Mouse (Mus musculus): ENCODE measurements around the gene Zfp169. TPM values are rescaled to one million over a fixed set of nuclear protein-coding genes. Genes with fewer than 3 reads are reported as not detected.

The Zfp169 gene
- polyA plus RNA-seq, 1 experiment = 10.1 TPM

DNA sequence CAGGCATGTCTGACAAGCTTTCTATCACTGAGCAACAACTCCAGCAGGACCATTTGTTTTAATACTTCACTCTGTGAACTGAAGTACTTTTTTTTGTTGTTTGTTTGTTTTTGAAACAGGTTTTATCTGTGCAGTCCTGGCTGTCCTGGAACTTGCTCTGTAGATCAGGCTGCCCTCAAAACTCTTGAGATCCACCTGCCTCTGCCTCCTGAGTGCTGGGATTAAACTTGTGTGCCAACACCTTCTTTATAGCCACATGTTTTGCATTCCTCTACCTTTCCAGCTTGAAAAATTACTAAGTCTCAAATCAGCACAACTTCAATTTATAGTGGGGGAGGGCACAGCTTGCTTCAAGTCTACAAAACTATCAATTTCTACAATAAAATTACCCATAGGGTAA, 31.1 kb upstream of the Zfp169 start:
- no peak for DNase-seq (ENCODE audit: low read depth in 1 of 2, low spot score in 2 of 2)
- no peak overlapping the region for H3K27ac ChIP-seq (ENCODE audit: insufficient read depth, low read length)
- TF ChIP-seq CTCF (IDR thresholded peaks at IDR 0.05; ENCODE audit: extremely low read depth, insufficient read depth, insufficient read length, insufficient replicate concordance) (no peak), POLR2A (IDR thresholded peaks at IDR 0.05; ENCODE audit: low read depth, low read length) (no peak)
- H3K4me3 ChIP-seq (ENCODE audit: extremely low read depth, insufficient read depth, insufficient read length) = no peak overlapping the region
- H3K36me3 ChIP-seq (ENCODE audit: control insufficient read depth, insufficient read depth, low read length) = no peaks in the 10 kb centered on the region
- no peaks in the 10 kb centered on the region for H3K27me3 ChIP-seq (ENCODE audit: control insufficient read depth, insufficient read depth, low read length)
- H3K4me1 ChIP-seq (ENCODE audit: control insufficient read depth, insufficient read depth, insufficient read length) = peaks cover 3% of the 10 kb centered on the region; the same call in 1 of the 2 replicates

DNA sequence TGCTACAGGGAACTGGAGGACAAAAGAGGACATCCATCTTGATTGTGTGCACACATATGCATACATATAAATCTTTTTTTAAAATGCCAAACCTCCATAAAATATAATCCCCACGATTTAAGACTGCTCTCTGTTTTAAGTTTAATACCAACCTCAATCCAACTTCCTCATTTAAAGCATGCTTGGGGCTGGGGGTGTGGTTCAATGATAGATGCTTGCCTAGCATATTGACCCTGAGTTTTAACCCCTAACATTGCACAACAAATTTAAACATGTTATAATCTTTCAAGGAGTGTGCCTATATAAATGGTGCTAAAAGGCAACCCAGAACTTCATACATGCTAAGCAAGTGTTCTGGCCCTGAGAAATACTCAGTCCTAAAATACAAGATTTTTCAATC, 27.2 kb upstream of the Zfp169 start:
- no peak for DNase-seq (ENCODE audit: low read depth in 1 of 2, low spot score in 2 of 2)
- WGBS = 5% methylated on average over 1 of the region's 1 CpGs

DNA sequence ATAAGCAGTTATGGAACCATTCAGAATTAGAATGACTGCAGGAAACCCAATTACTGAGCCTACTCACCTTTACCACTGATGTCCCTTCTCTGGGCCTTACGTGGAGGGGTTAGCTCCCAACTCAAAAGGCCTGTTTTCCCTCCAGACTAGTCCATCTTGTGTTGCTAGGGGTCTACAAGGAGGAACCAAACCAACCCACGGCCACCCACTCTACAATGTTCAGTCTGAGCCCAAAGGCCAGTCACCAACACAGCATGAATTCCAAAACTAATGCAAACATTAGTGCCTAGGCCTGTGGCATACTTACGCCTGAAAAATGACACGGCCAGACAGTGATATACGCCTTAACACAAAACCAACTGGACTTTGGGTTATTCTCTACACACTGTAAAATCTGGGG, 20.2 kb upstream of the Zfp169 start:
- Histone ChIP-seq H3K27ac (ENCODE audit: insufficient read depth, low read length) (no peak overlapping the region), H3K36me3 (ENCODE audit: control insufficient read depth, insufficient read depth, low read length) (peaks cover 5% of the 10 kb centered on the region; the same call in 1 of the 2 replicates), H3K27me3 (ENCODE audit: control insufficient read depth, insufficient read depth, low read length) (no peaks in the 10 kb centered on the region), H3K4me1 (ENCODE audit: control insufficient read depth, insufficient read depth, insufficient read length) (no peaks in the 10 kb centered on the region; the same call in 1 of the 2 replicates), H3K4me3 (ENCODE audit: extremely low read depth, insufficient read depth, insufficient read length) (no peak overlapping the region)
- 96% methylated on average over 5 of the region's 5 CpGs for WGBS
- no peak for DNase-seq (ENCODE audit: low read depth in 1 of 2, low spot score in 2 of 2)
- TF ChIP-seq POLR2A (IDR thresholded peaks at IDR 0.05; ENCODE audit: low read depth, low read length) (no peak), CTCF (IDR thresholded peaks at IDR 0.05; ENCODE audit: extremely low read depth, insufficient read depth, insufficient read length, insufficient replicate concordance) (no peak)

More for the DNA sequence above, 27.2 kb upstream of the Zfp169 start:
- no peak overlapping the region for H3K27ac ChIP-seq (ENCODE audit: insufficient read depth, low read length)
- H3K27me3 ChIP-seq (ENCODE audit: control insufficient read depth, insufficient read depth, low read length) = no peaks in the 10 kb centered on the region
- no peak for TF ChIP-seq POLR2A (IDR thresholded peaks at IDR 0.05; ENCODE audit: low read depth, low read length)
- no peak for TF ChIP-seq CTCF (IDR thresholded peaks at IDR 0.05; ENCODE audit: extremely low read depth, insufficient read depth, insufficient read length, insufficient replicate concordance)
- H3K4me3 ChIP-seq (ENCODE audit: extremely low read depth, insufficient read depth, insufficient read length) = no peak overlapping the region
- peaks cover 3% of the 10 kb centered on the region; the same call in 1 of the 2 replicates for H3K4me1 ChIP-seq (ENCODE audit: control insufficient read depth, insufficient read depth, insufficient read length)
- H3K36me3 ChIP-seq (ENCODE audit: control insufficient read depth, insufficient read depth, low read length) = peaks cover 4% of the 10 kb centered on the region; the same call in 1 of the 2 replicates

DNA sequence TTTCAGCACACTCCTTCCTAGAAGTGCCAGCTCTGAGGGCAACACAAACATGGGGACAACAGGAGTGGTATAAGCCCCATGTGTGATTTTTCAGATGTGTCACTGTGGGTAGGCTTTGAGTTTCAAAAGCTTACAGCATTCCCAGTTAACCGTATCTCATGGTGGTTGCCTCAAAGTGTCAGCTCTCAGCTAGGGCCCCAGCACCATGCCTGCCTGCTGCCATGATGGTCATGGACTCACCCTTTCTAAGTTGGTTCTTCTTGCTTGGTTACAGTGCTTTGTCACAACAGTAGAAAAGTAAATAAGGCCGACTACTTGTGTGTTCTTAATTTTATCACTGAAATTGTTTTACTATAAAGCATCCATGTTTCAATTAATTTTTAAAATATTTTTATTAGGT, 18.2 kb upstream of the Zfp169 start:
- Histone ChIP-seq H3K4me1 (ENCODE audit: control insufficient read depth, insufficient read depth, insufficient read length) (no peaks in the 10 kb centered on the region; the same call in 1 of the 2 replicates), H3K36me3 (ENCODE audit: control insufficient read depth, insufficient read depth, low read length) (peaks cover 3% of the 10 kb centered on the region; the same call in 1 of the 2 replicates), H3K27ac (ENCODE audit: insufficient read depth, low read length) (no peak overlapping the region), H3K4me3 (ENCODE audit: extremely low read depth, insufficient read depth, insufficient read length) (no peak overlapping the region), H3K27me3 (ENCODE audit: control insufficient read depth, insufficient read depth, low read length) (no peaks in the 10 kb centered on the region)
- TF ChIP-seq POLR2A (IDR thresholded peaks at IDR 0.05; ENCODE audit: low read depth, low read length) (no peak), CTCF (IDR thresholded peaks at IDR 0.05; ENCODE audit: extremely low read depth, insufficient read depth, insufficient read length, insufficient replicate concordance) (no peak)
- DNase-seq (ENCODE audit: low read depth in 1 of 2, low spot score in 2 of 2) = no peak
- 86% methylated on average over 2 of the region's 2 CpGs for WGBS

DNA sequence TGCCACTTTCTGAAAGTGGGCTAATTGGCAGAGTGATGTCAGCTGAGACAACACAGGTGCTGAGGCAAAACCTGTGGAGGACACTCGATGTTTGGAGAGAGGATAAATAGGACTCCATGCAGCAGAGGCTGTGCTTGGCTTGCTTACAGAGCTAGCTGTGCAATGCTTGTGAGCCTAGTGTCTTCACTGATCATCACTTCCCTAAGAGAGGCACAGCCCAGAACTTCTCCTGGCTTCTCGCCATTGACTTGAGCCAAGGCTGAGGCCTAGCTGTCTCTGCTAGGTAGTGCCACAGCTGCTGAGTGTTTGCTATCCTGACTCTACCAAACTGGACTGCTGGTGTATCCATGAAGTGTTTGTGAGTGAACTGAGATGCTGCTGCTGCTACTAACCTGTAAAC, 17.4 kb upstream of the Zfp169 start:
- 72% methylated on average over 2 of the region's 2 CpGs for WGBS
- Histone ChIP-seq H3K4me1 (ENCODE audit: control insufficient read depth, insufficient read depth, insufficient read length) (no peaks in the 10 kb centered on the region; the same call in 1 of the 2 replicates), H3K27me3 (ENCODE audit: control insufficient read depth, insufficient read depth, low read length) (no peaks in the 10 kb centered on the region), H3K4me3 (ENCODE audit: extremely low read depth, insufficient read depth, insufficient read length) (no peak overlapping the region), H3K27ac (ENCODE audit: insufficient read depth, low read length) (no peak overlapping the region), H3K36me3 (ENCODE audit: control insufficient read depth, insufficient read depth, low read length) (peaks cover 1% of the 10 kb centered on the region; the same call in 1 of the 2 replicates)
- TF ChIP-seq CTCF (IDR thresholded peaks at IDR 0.05; ENCODE audit: extremely low read depth, insufficient read depth, insufficient read length, insufficient replicate concordance) (no peak), POLR2A (IDR thresholded peaks at IDR 0.05; ENCODE audit: low read depth, low read length) (no peak)
- DNase-seq (ENCODE audit: low read depth in 1 of 2, low spot score in 2 of 2) = no peak

- no peak for DNase-seq (ENCODE audit: low read depth in 1 of 2, low spot score in 2 of 2)
- Histone ChIP-seq H3K4me3 (ENCODE audit: extremely low read depth, insufficient read depth, insufficient read length) (no peak overlapping the region), H3K27ac (ENCODE audit: insufficient read depth, low read length) (no peak overlapping the region), H3K27me3 (ENCODE audit: control insufficient read depth, insufficient read depth, low read length) (no peaks in the 10 kb centered on the region), H3K36me3 (ENCODE audit: control insufficient read depth, insufficient read depth, low read length) (no peaks in the 10 kb centered on the region), H3K4me1 (ENCODE audit: control insufficient read depth, insufficient read depth, insufficient read length) (no peaks in the 10 kb centered on the region; the same call in 1 of the 2 replicates)
- no peak for TF ChIP-seq POLR2A (IDR thresholded peaks at IDR 0.05; ENCODE audit: low read depth, low read length)
- no peak for TF ChIP-seq CTCF (IDR thresholded peaks at IDR 0.05; ENCODE audit: extremely low read depth, insufficient read depth, insufficient read length, insufficient replicate concordance)
- WGBS = 56% methylated on average over 2 of the region's 2 CpGs
These were observed 15.8 kb upstream of the Zfp169 start for GRCm38 (mm10) chr13:48529028-48529427.

DNA sequence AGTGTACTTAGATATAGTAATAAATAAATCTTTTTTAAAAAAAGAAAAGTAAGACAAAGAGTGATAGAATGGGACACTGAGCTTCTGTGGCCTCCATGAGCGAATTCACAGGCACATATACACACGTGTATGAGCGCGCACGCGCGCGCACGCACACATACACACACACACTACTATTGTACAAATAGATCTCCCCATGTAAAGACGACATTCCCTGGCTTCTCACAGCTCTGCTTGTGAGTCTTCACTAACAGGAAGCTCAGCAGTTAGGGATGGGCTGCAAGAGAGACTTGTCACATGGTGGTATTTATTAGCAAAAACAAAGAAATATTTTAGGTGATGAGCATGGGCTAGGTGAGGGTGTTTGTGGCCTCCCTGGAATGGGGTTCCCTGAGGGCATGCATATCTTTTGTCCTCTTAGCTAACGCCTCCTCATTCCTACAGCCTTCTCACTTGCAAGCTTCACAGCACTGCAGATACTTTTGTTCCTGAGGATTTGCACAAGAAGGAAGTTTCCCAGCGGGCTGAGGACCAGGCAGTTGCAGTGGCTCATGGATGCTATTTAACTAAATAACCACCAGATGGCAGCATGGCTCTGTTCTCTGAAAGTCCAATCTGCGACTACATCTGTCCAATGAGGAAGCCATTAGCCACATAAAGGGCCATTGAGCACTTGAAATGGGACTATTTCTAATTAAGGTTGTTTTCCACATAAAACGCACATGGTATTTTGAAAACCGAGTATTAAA, 15.0 kb upstream of the Zfp169 start:
- Histone ChIP-seq H3K36me3 (ENCODE audit: control insufficient read depth, insufficient read depth, low read length) (no peaks in the 10 kb centered on the region), H3K4me1 (ENCODE audit: control insufficient read depth, insufficient read depth, insufficient read length) (no peaks in the 10 kb centered on the region; the same call in 1 of the 2 replicates), H3K4me3 (ENCODE audit: extremely low read depth, insufficient read depth, insufficient read length) (no peak overlapping the region), H3K27ac (ENCODE audit: insufficient read depth, low read length) (no peak overlapping the region), H3K27me3 (ENCODE audit: control insufficient read depth, insufficient read depth, low read length) (no peaks in the 10 kb centered on the region)
- 56% methylated on average over 15 of the region's 15 CpGs for WGBS
- peak; percentile 50 to 53 for DNase-seq (ENCODE audit: low read depth in 1 of 2, low spot score in 2 of 2)
- no peak for TF ChIP-seq POLR2A (IDR thresholded peaks at IDR 0.05; ENCODE audit: low read depth, low read length)
- TF ChIP-seq CTCF (IDR thresholded peaks at IDR 0.05; ENCODE audit: extremely low read depth, insufficient read depth, insufficient read length, insufficient replicate concordance) = peak; percentile 66; the same call in 1 of the 2 replicates
